Mouse (Mus musculus) v-Abl transformed pro-B cells (cell line): Measurements from ENCODE around the gene Vwce.

Experiments used
- in situ Hi-C, 2 experiments: fragments of 400-800 bp; cut with MboI; formaldehyde crosslinking; loops; one replicate each; pipeline ENCODE4 v1.15.1; 2025; ENCODE audit not compliant: unreplicated experiment in 2 of 2

Gene Vwce

DNA sequence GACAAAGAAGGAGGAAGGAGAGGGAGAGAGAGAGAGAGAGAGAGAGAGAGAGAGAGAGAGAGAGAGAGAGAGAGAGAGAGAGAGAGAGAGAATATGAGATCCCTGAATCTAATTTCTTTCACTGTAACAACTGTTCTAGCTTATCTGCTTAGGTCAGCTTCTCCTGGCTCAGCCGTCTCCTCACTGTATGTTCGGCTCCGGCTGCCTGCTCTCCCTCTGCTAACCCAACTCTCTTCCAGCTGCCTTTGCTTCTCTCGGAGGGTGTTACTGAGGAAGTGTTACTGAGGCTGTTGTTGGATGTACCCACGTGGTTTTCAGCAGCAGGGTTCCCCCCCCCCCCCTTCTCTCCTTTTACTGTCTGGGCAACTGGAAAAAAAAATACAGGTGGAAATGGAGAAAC, 6.1 kb downstream of the Vwce start:
- in situ Hi-C loops = loop anchor here in 1 of 2 experiments (25.0 kb wide), 1 partner anchor 378 kb away; no protein-coding TSS in a partner anchor

DNA sequence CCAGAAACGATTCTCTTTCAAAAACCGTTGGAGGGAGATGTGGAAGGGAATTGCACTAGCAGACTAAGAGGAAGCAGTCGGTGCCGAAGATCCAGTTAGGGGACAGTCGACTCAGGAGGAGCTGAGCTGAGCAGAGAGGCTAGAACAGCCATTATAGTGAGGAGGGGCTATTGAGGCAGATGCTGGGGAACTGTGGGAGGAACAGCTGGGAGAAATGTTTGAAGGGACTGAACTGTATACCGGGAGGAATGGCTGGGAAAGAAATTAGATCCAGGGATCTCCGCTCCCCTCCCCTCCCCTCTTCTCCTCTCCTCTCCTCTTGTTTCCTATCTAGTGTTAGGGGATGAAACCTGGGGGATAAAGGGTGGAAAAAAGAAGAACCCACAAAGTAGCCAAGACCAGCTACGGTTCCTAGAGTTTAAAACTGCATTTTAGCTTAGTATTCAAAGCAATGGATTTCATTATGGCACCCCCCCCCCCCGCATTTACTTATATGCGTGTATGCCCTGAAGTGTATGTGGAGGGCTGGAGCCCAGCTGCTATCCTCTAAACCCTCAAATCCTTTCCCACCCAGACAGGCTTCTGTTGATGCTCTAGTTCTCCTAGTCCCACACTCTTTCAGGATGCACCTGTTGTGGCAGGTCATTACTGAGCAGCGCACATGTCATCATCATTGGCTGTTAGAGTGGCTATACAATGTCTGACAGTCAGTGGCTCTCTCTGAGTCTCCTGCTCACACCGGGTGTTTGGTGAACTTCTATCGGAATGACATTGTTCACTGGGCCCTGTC, 6.8 kb downstream of the Vwce start:
- in situ Hi-C loops = loop anchor here in 1 of 2 experiments (25.0 kb wide), 1 partner anchor 378 kb away; no protein-coding TSS in a partner anchor

DNA sequence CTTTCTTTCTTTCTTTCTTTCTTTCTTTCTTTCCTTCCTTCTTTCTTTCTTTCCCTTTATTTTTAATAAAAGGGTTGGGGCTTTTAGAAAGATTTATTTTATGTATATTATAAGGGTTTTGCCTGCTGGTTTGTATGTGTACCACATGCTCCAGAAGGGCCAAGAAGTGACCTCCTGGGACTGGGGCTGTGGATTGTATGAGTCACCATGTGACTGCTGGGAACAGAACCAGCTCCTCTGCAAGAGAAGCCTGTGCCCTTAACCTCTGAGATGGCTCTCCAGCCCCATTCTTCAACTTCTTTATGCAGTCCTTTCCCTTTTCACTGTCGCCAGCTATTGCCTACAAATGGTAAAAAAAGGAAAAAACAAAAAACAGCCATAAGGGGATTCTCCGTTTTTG, 11.6 kb downstream of the Vwce start:
- in situ Hi-C loops = loop anchor here in 1 of 2 experiments (25.0 kb wide), 1 partner anchor 383 kb away; no protein-coding TSS in a partner anchor

DNA sequence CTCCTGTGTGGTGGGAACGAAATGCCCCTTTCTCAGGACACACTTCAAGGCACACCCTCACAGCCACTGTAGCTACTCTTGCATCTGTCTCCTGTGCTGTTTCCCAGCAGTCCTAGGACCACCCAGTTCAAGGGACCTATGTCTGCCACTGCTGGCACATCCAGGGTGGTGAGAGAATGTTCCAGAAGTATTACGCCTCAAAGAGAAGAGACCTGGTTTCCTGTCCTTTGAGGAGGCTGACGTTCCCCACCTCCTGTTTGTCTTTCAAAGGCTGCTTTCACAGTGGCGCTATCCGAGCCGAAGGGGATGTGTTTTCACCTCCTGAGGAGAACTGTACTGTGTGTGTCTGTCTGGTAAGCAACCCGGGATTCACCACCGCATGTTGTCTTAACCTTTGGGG, 14.1 kb downstream of the Vwce start:
- in situ Hi-C loops = loop anchor here in 1 of 2 experiments (25.0 kb wide), 1 partner anchor 386 kb away; no protein-coding TSS in a partner anchor

DNA sequence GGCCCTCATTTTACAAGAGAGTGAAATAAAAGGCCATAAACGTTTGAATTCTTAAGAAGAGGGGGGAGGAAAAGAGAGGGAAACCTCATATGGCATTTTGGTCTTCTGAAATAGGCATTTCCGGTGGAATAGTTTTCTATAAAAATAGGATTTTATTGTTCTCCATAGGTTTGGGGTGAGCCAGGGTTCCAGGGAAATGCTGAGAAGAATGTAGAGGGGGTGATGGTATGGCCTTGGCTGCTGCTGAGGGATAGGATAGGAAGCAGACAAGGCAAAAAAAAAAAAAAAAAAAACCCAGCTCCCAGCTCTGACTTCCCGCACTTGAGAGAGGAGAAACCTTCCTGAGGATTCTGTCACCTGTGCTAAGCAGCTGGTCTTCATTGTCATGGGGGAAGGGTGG, 22.0 kb downstream of the Vwce start:
- in situ Hi-C loops = no loop called here

DNA sequence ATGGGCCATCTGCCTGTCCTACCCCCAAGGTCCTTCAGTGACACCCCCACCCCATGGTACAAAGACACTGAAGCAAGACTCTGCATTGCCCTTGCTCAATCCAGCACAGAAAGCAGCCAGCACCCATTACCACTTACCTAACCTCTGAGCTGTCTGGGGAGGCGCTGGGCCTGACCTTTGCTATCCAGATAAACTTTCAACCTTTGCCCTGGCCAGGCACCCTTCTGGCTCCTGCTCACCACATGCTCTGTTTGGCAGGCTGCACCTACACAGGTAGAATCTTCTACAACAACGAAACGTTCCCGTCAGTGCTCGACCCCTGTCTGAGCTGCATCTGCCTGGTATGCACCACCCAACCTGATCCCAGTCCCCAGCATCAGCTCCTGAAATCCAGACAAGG, 23.7 kb downstream of the Vwce start:
- in situ Hi-C loops = no loop called here

DNA sequence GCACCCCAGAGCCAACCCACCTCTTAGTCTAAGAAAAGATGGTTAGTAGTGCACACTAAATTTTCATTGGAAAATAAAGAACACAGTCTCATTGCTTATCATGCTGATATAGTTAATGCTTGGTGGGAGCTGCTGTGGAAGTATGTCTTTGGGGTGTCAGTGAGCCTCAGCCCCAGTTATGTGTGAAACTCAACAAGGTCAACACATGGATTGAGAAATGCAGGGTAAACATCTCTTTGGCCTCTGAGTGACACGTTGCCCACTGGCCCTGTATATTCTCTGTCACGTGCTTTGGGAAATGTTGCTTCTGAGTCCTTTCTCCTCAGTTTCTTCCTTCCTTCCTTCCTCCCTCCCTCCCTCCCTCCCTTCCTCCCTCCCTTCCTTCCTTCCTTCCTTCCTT, 24.4 kb downstream of the Vwce start:
- in situ Hi-C loops = no loop called here

DNA sequence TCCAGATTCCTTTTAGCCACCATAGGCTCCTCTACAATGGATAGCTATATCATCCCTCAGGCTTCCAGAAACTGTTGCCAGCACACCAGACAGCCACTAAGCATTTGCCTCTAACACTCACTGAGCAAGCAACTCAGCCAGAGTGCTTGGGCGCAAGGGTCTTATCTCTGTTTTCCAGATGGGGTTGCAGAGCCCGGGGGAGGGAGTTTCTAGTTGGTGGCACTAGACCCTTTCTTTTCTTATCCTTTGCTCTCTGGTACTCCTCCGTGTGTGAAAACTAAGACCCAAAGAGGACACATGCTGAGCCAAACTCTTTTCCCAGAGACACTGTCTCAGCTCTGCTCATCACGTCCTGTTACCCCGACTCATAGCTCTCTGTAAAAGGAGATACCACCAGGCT, 27.4 kb downstream of the Vwce start:
- in situ Hi-C loops = loop anchor here in 1 of 2 experiments (10.0 kb wide), 1 partner anchor 53 kb away; no protein-coding TSS in a partner anchor

DNA sequence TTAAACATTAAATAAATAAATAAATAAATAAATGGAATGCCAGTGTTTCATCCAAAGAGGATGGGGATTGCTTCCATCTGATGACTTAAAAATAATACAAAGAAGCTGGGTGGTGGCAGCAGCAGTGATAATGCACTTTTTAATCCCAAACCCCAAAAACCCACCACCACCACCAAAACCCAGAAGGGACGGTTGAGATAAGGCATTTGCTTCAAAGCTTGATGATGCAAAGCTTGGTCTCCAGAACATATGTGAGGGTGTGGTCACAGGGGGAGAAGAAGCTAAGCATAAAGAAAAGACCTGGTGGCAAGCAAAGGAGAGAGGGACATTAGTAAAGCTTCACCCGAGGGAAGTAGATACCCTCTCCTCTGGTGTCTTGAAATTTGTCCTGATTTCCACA, 27.9 kb downstream of the Vwce start:
- in situ Hi-C loops = loop anchor here in 1 of 2 experiments (10.0 kb wide), 1 partner anchor 53 kb away; no protein-coding TSS in a partner anchor

DNA sequence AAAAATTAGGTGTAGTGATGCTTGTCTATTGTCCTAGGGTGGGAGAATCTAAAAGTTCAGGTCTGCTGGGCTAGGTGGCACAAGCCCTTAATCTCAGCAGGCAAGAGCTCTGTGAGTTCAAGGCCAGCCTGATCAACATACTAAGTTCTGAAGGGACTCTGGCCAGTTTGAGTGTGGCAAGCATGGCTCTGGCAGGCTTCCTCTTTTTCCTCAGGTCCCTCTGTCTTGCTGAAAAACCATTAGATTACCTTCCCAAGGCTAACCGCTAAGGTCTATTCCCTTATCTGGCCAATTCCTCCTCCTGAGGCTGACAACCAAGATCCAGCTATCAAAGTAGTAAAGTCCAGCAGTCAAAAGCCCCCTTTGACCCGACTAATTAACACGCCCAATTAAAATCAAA, 28.7 kb downstream of the Vwce start:
- in situ Hi-C loops = loop anchor here in 1 of 2 experiments (10.0 kb wide), 1 partner anchor 52 kb away; no protein-coding TSS in a partner anchor

DNA sequence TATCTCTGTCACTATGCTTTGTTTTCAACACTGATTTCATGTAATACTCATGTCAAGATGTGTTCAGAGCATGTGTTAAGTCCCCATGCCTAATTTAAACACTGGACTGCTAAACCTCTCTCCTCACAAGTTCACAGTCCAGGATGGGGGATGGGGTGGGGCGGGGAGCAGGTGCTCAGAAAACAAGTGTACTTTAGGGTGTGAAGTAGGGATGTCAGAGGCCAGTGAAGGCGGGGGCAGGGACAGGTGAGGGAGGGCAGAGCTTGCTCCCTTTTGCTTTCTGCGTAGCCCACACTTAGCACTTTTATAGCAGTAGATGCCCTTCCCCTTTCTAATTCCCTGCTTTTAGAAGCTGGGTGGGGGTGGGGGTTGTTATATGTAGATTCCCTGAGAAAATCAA, 31.1 kb downstream of the Vwce start:
- in situ Hi-C loops = loop anchor here in 1 of 2 experiments (5.0 to 10.0 kb wide), 2 partner anchors 50 to 292 kb away; no protein-coding TSS in a partner anchor

DNA sequence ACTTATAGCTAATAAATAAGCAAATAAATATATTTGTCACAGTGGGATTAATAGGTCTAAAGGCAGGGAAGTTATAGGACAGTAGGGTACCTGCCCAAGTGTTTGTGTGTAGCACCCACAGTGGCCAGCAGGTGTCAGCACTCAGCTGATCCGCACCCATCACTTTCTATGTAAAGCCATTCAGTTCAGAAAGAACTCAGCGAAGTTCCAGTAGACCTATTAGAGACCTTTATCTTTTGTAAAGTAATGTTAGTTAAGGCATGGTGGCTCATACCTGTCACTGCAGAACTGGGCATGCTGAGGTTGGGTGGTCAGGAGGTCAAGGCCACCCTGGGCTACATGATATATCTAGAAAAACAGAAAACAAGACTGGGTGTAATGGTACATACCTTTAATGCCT, 31.5 kb downstream of the Vwce start:
- in situ Hi-C loops = loop anchor here in 1 of 2 experiments (5.0 to 10.0 kb wide), 2 partner anchors 49 to 292 kb away; no protein-coding TSS in a partner anchor

DNA sequence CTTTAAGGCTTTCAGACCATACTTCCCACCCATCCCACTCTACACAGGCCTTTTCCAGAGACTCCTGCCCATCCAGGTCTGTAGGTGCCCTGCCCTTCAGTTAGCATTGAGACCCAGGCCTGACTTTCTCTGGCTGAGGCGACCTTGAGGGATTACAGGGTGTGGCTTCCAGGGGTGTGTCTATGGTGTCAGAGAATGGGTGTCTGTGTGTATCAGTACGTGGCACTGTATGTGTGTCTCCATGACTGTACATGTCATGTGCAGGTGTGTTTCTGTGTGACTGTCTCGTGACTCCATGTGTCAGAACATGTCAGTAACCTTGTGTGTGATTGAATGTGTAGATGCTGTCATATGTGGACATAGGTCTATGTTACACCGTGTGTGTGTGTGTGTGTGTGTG, 37.3 kb downstream of the Vwce start:
- in situ Hi-C loops = loop anchor here in 1 of 2 experiments (5.0 kb wide), 1 partner anchor 291 kb away; no protein-coding TSS in a partner anchor

DNA sequence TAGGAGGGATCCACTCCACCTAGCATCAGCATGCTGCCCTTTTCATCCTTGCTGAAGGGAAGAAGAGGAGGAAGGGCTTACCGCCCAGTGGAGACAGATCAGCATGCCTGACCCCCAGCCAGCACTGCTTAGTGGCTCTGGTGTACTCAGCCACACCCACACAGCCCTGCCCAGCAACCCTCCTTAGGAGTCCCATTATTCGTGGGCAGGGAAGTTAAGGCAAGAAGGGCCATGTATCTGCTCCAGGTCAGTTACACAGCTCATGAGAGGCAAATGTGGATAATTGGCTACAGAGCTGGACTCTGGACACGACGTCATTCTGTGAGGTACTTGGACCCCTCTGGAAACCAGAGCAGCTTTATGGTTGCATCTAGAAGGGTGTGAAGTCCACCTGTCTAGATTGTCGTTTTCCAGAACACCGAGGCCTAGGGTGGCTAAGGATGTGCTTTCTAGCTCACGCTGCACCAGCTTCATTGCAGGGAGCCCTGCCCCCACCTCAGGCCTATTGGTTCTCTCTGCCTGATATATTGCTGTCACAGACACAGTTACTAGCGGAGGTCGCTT, 37.9 kb downstream of the Vwce start:
- in situ Hi-C loops = loop anchor here in 1 of 2 experiments (5.0 kb wide), 1 partner anchor 290 kb away; no protein-coding TSS in a partner anchor

DNA sequence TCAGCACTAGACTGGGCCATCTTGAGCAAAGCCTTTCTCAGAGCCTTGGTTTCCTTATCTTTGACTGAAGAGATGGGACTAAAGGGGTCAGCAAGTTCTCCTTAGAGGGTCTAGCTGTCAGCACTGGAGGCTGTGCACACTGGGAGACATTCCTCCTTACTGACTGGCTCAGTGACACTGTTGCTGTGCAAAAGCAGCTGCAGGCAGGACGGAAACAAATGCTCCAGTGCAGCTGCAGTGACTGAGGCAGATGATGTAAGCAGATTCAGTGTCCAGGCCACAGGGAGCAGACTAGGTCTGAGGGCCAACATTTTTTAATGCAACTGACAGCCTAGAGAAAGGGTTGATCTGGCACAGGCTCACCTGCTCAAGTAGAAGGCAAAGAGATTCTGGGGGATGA, 39.3 kb downstream of the Vwce start:
- in situ Hi-C loops = loop anchor here in 1 of 2 experiments (5.0 kb wide), 1 partner anchor 289 kb away; no protein-coding TSS in a partner anchor

DNA sequence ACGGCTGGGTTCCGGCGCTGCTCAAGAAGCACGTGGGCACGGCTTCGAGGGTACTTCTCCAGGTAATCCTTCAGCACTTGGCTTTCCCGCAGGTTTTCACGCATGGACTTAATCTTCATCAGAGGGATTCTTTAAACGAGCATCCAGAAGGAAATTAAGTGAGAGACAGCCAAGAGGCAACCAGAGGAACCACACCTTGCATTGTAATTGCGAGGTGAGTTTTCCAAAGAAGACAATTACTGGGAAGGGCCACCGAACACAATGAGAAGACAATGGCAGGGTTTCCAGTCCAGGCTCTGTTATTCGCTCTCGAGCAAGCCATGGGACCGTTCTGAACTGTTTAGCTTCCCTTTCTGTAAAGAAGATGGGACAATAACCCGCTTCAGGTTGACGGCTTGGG, 42.6 kb downstream of the Vwce start:
- in situ Hi-C loops = loop anchor here (5.0 to 25.0 kb wide), 2 partner anchors 36 to 1786 kb away; partner anchors contain the start of gene Mpeg1 (in 1 of the 2)

DNA sequence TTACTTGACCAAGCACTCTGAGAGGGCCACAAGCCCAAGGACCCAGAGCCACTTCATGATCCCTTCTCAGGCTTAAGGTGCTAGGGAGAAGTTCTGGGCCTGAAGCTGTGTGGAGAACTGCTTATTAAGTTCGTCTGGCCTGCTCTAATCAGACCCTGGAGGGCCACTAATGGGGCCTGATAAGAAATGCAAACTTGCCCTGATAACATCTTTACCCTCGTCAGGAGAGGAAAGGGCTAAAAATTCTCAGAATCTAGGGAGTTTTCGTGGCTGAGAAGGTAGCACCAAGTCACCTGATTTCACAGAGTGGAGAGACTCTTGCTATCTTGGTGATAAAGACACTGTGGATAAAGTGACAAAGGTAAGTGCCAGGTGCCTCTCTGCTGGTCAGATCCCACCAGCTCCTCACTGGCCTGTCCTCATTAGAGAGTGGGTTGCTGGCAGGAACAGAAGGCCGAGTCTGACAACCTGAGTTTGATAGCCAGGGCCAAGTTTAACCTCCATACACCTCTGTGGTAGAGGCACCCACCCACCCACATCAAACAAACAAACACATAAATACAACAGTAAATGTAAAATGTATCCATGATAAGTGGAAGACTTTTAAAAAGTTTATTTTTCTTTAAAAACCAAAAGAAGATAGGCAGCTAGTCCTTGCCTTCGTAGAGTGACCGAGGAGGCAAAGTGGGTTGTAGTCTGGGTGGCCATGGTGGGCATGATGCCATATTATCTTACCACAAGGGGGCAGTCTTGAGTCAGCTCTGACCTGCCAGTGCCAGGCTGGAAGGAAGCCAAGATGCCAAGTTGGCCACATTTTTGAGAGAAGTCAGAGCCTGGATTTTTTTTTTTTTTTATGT, 44.1 kb downstream of the Vwce start, which contains the start of gene Pga5:
Pga5 (minus strand) TSS at position 157 of the 857 bp plus-strand sequence.
- in situ Hi-C loops = loop anchor here (5.0 to 25.0 kb wide), 2 partner anchors 34 to 1784 kb away; partner anchors contain the start of gene Mpeg1 (in 1 of the 2)

DNA sequence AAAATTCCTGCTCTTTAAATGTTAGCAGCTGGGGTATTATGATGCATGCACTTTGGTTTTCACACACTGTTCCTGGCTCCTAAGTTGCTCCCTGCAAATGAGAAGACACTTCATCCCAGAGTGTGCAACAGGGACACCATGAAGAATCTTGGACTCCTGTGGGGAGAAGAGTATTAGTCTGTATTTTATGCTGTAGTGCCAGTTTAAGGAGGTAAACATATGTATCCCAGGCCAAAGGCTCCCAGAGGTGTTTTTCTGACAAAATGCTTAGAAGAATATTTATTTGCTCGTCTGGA, 44.7 kb downstream of the Vwce start:
- in situ Hi-C loops = loop anchor here (5.0 to 25.0 kb wide), 2 partner anchors 34 to 1784 kb away; partner anchors contain the start of gene Mpeg1 (in 1 of the 2)

DNA sequence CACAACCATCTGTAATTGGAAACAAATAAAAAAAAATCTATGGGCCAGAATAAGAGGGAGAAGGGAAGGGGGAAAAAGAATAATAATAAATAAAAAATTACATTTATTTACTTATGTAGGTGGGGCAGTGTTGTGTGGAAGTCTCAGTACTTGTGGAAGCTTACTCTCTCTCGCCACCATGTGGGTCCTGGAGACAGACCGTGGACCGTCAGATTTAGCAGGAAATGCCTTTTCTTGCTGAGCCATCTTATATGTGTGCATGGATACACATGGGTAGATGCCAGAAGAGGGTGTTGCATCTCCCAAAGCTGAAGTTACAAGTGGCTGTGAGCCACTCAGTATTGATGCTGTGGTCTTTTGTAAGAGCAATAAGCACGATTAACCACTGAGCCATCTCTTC, 47.6 kb downstream of the Vwce start:
- in situ Hi-C loops = loop anchor here in 1 of 2 experiments (5.0 to 25.0 kb wide), 2 partner anchors 36 to 1781 kb away; partner anchors contain the start of gene Mpeg1

DNA sequence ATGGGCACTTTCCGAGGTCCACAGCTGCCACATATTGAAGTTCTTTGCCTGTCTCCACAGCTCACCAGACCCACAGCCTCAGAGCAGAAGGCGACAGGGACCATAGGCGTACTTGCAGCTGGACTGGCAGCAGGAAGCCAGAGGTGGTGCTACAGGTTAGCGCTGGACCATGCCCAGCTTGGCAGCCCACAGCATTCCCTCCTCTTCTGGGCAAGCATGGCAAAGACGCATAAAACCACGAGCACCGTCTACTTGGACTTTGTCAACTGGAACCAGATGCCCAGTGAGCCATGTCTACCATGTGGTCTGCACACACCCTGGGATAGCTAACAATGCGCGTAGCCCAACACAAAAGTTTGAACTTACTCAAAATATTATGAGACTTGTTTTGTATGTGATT, 51.1 kb downstream of the Vwce start:
- in situ Hi-C loops = loop anchor here in 1 of 2 experiments (25.0 kb wide), 1 partner anchor 1777 kb away; the partner anchor contains the start of gene Mpeg1
